Mouse (Mus musculus) thymus, postnatal 25 days (tissue): ENCODE data around the gene B4galt3.
A peak's percentile ranks its signal among the peaks of the same experiment; 100 is the strongest.
"Not testable (repeated sequence)": the region's sequence is repeated elsewhere in the genome, so short reads cannot be mapped to it uniquely, and the experiment has no call there.

Experiments
- DNase-seq: peaks from one replicate; pipeline ENCODE4 v3.0.0; 2022

B4galt3 gene

DNA sequence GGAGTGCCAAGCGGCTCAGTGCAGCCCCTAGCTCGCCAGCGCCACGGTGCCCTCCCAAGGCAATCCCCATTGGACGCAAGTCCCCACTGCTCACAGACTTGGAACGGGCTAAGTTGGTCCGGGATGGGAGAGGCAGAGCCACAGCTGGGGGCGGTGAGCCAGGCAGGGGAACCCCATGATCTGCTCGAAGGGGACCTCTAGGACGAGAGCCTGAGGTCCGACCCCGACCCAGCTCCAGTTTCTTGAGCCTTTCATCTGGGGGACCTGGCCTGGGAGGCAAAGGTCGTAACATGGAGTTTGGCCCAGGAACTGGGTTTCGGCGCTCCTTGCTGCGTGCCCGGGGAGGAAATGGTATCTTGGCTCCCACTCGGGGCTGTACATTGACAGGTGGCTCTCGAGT, 16.4 kb downstream of the B4galt3 start:
- no peak for DNase-seq

GRCm38 (mm10) chr1:171287136-171288081, 17.3 kb downstream of the B4galt3 start, which contains the start of gene Usp21:
Usp21 (minus strand) TSS chr1:171287991.
- DNase-seq, result peak; percentile 92

DNA sequence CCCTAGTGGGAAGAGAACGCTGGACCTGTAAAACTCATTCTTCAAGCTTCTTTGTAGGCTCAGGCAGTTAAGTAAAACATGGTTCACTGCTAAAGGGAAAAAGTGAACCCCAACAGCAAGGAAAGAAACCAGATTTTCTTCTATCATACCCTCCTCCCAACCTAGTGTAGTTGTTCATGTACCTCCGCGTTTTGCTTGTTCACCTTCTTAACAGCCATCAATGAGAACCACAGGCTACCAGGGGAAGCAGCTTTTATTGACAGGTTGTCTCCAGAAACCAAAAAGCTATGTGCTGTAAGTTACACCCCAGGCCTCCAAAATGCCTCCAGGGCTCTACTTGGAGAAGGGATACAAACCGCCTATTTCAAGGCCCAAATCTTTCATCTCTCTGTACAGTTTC, 18.2 kb downstream of the B4galt3 start:
- no peak for DNase-seq

GRCm38 (mm10) chr1:171293351-171293750, 23.2 kb downstream of the B4galt3 start:
- DNase-seq, result no peak

GRCm38 (mm10) chr1:171293906-171294297, 23.8 kb downstream of the B4galt3 start:
- DNase-seq, result no peak

GRCm38 (mm10) chr1:171294298-171295062, 24.4 kb downstream of the B4galt3 start, which contains the start of gene Ufc1:
Ufc1 (minus strand) TSS chr1:171295024.
- peak; percentile 85 for DNase-seq

DNA sequence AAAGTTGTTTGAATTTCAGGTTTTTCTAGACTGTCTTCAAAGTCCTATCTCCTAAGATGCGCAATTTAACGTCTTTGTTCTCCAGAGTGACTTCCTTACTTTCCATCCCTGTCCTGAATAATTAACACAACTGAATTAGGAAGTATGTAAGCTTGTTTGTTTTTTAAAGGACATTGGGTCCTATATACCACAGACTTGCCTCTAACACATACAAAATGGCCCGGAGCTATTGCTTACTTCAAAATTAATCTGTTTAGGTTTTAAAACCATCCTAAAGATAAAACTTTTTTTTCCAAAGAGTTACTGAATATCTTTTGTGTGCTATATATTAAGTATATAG, 24.9 kb downstream of the B4galt3 start:
- DNase-seq, result no peak

- no peak for DNase-seq
Observed at GRCm38 (mm10) chr1:171298226-171298625, 28.1 kb downstream of the B4galt3 start.

DNA sequence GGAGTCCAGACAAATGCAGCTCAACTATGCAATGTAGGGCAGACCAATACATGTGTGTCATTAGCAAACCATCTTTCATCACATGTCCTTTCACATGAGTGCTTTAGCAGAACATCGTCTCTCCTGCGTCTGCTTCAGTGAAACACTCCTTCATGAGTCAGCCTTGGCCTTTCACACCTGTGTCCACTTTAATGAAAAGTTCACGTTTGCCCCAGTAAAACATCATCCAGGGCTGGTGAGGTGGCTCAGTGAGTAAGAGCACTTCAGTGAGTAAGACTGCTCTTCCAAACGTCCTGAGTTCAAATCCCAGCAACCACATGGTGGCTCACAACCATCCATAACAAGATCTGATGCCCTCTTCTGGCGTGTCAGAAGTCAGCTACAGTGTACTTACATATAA, 36.0 kb downstream of the B4galt3 start:
- DNase-seq, result not testable (repeated sequence)

- no peak for DNase-seq
Observed at GRCm38 (mm10) chr1:171309321-171309720, 39.2 kb downstream of the B4galt3 start.

GRCm38 (mm10) chr1:171319748-171320147, 49.6 kb downstream of the B4galt3 start:
- no peak for DNase-seq

DNA sequence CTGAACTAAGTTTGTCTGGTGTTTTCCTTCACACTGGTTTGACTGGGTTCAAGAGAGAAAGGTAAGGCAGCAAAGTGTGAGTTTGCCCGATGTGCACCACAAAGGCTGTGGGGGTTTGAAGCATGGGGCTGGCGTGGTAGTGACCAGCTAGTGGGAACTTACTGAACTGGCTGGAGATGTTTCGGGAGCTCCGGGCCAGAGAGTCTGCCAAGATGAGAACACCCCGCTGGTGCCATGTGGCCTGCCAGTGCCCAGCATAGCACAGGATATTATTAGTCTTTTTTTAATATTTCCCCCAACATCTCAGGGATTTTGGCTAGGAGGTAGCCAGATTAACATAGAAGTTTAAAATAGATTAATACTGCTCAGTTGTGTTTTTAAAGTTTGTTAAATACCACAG, 50.0 kb downstream of the B4galt3 start:
- no peak for DNase-seq

- peak; percentile 18 for DNase-seq
Observed at GRCm38 (mm10) chr1:171321415-171321814, 51.3 kb downstream of the B4galt3 start.

- DNase-seq, result no peak
Observed at GRCm38 (mm10) chr1:171322012-171322411, 51.9 kb downstream of the B4galt3 start.

DNA sequence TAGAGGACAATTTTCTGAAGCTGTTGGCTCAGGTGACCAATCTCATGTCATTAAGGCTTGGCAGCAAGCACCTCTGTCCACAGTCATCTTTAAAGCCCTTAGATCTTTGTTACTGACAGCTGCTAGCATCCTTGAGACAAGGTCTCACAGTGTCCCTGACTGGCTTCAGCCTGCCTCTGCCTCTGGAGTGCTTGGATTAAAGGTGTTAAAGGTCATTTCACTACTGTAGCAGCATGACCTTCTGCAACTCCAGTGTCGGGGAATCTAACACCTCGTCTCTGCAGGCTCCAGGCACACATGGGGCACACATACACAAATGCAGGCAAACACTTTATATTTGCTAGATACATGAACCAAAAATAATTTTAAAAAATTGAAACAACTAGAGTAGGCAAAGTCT, 55.4 kb downstream of the B4galt3 start:
- no peak for DNase-seq
